Comparison of ENCODE assay signal across 12 mouse cellular contexts in the genomic region with DNA sequence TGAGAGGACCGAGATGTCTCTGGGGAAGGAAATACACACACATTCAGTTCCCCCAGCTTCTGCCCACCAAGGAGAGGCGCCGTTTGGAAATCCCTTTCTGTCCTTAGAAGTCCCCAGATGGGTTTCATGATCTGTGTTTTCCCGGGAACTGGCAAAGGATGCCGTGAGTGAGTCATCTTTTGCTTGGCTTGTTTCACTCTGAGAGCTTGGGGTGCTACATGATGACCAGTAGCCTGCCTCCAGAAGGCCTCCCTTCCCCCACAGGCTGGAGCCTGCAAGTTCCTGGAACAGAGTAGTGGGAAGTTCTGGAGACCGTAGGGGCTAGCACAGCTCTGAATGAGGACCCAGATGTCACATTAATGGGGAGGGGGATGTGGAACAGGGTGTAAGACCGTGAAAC. TPM values are rescaled to one million over a fixed set of nuclear protein-coding genes. Genes with fewer than 3 reads are reported as not detected.
DNase-seq lines count a peak whose midpoint lies in the region; ATAC-seq lines count a peak whose summit lies in the region.
"Had no signal": no experiment of that assay in that cellular context is flagged by ENCODE, and none has a peak within 500 bp of the region (broad histone marks: within the 10 kb centered on the region; RNA-seq: fewer than 3 reads in every experiment).

No protein-coding gene starts in this region.

- peak; percentile 29 to 33 for DNase-seq in kidney, postnatal 36 days
- DNase-seq in kidney, adult 18-20 months, result no peak
- DNase-seq in adrenal gland, postnatal 10 days, result peak; percentile 55
- peak; percentile 84 to 87 for DNase-seq in heart, adult 9 months (ENCODE audit: low spot score in 2 of 2)
- peak; percentile 84 for DNase-seq in lung, postnatal 36 days
- DNase-seq in embryo, embryonic 11 days, result no peak
- DNase-seq in forebrain, embryonic 11.5 days (ENCODE audit: low spot score), result no peak
- DNase-seq: cerebellum, postnatal 14 days had no signal

- no peak overlapping the region for H3K27ac ChIP-seq in forebrain, embryonic 11.5 days (ENCODE audit: low read depth, low read length)
- H3K27ac ChIP-seq: forebrain, embryonic 13.5 days; hindbrain, embryonic 14.5 days; limb, embryonic 13.5 days had no signal

- no peaks in the 10 kb centered on the region for H3K27me3 ChIP-seq in forebrain, embryonic 11.5 days (ENCODE audit: control insufficient read depth, insufficient read depth, low read length)
- H3K27me3 ChIP-seq: forebrain, embryonic 13.5 days; limb, embryonic 13.5 days had no signal

- H3K4me1 ChIP-seq in forebrain, embryonic 11.5 days (replicated peaks; ENCODE audit: control insufficient read depth, insufficient read depth, low read length), result no peaks in the 10 kb centered on the region
- H3K4me1 ChIP-seq: limb, embryonic 13.5 days had no signal

- H3K4me2 ChIP-seq in forebrain, embryonic 11.5 days (ENCODE audit: low read depth, low read length, severe bottlenecking), result no peak overlapping the region
- H3K4me2 ChIP-seq: forebrain, embryonic 13.5 days; hindbrain, embryonic 14.5 days; limb, embryonic 13.5 days had no signal

- no peak overlapping the region for H3K9ac ChIP-seq in forebrain, embryonic 11.5 days (ENCODE audit: low read length)
- H3K9ac ChIP-seq: forebrain, embryonic 13.5 days; hindbrain, embryonic 14.5 days; limb, embryonic 13.5 days had no signal

- H3K9me3 ChIP-seq in forebrain, embryonic 11.5 days (ENCODE audit: control insufficient read depth, low read length), result no peaks in the 10 kb centered on the region
- H3K9me3 ChIP-seq: forebrain, embryonic 13.5 days; limb, embryonic 13.5 days had no signal

- no peaks in the 10 kb centered on the region for H3K36me3 ChIP-seq in forebrain, embryonic 11.5 days (ENCODE audit: control insufficient read depth, insufficient read depth, low read length)
- H3K36me3 ChIP-seq: limb, embryonic 13.5 days had no signal

- H3K4me3 ChIP-seq in forebrain, embryonic 11.5 days (ENCODE audit: low read depth, low read length), result no peak overlapping the region
- H3K4me3 ChIP-seq: forebrain, embryonic 13.5 days; limb, embryonic 13.5 days had no signal

- 86% methylated on average over 7 of the region's 7 CpGs for WGBS in forebrain, embryonic 11.5 days

- ATAC-seq in cerebellum, adult (ENCODE audit: insufficient number of reproducible peaks, low FRiP score, low TSS enrichment), result no peak
- ATAC-seq in forebrain, embryonic 11.5 days (replicated peaks; ENCODE audit: low FRiP score), result no peak
- ATAC-seq: forebrain, embryonic 13.5 days had no signal

RNA-seq across cellular contexts. Expression of a gene that starts 10.6 kb away (rescaled TPM):
- 10 to 100 TPM; 18.9 to 21.8 TPM for total RNA-seq in adrenal gland, postnatal 10 days (2021)
- 20.3 and 23.2 TPM in 2 replicates for polyA plus RNA-seq in forebrain, embryonic 11.5 days (2014; fragmentation: Nextera tagmentation; extraction: Ambion mirVana)

RNA-seq across cellular contexts. Expression of a gene that starts 40.2 kb away (rescaled TPM):
- total RNA-seq in adrenal gland, postnatal 10 days (2021), result 10 to 100 TPM; 34.8 to 35.7 TPM
- polyA plus RNA-seq in forebrain, embryonic 11.5 days (2014; fragmentation: Nextera tagmentation; extraction: Ambion mirVana), result 31.0 and 34.8 TPM in 2 replicates

Comparison
In these comparisons a context has a peak if more than half of its experiments do, and no peak if none do; other contexts are left out.
1. DNase-seq: peak in kidney, postnatal 36 days (2 of 2), adrenal gland, postnatal 10 days (single experiment), heart, adult 9 months (2 of 2) and lung, postnatal 36 days (single experiment); none in kidney, adult 18-20 months (single experiment), embryo, embryonic 11 days (single experiment) and forebrain, embryonic 11.5 days (single experiment).